Mouse (Mus musculus): ENCODE measurements around the gene Stau1.

DNA sequence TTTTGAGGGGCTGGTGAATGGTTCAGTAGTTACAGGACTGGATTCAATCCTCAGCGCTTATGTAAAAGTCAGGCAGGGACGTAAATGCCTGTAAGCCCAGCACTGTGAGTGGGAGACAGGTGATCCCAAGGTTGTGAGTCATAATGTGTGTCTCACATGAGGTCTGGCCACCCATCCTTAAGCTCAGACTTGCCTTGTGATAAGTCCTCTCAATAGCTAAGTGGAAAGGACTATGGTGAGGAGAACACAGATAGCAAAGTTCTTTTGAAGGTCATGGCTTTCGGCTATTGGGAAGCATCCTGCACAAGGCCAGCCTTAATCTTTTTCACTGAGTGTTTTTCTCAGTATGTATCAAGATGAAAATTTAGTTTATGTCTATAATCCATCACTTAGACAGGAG, 86.4 kb downstream of the Stau1 start:
- TF ChIP-seq CTCF (IDR thresholded peaks at IDR 0.05) (no peak), EP300 (IDR thresholded peaks at IDR 0.05) (no peak)

All from lung, postnatal 0 days (tissue).